Mouse (Mus musculus): ENCODE data around the gene Clec10a.
A peak's percentile ranks its signal among the peaks of the same experiment; 100 is the strongest.

GRCm38 (mm10) chr11:70177647-70178046 is 21.6 kb downstream of the Clec10a start:
- TF ChIP-seq CTCF (IDR thresholded peaks at IDR 0.05; ENCODE audit: low read depth, low read length) = peak; percentile 51
- no peak for TF ChIP-seq POLR2A (IDR thresholded peaks at IDR 0.05; ENCODE audit: borderline replicate concordance, low read depth, low read length)

Measured in bone marrow macrophage, adult 2 months (primary cell).